Mouse (Mus musculus): ENCODE results near the gene Foxl1.

Foxl1 gene

DNA sequence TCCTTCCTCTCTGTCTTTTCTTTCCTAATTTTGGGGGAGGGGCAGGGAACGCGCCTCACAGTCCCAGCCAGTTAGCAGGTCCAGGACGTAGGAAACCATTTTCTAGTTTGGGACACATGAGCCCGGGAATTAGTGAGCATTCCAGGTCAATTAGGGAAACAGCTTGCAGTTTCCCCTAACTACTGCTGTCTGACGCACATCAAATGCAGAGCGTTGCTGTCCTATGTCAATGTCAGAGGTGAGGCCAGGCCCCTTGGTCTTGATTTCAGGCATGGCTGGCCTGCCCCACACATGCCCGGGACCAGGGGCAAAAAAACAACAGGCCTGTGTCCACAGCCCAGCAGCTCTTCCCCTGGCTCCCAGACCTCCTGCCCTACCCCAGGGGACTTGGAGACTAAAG lies 42.4 kb downstream of the Foxl1 start:
- DNase-seq: peak in 1 of 2 experiments; percentile 33

DNA sequence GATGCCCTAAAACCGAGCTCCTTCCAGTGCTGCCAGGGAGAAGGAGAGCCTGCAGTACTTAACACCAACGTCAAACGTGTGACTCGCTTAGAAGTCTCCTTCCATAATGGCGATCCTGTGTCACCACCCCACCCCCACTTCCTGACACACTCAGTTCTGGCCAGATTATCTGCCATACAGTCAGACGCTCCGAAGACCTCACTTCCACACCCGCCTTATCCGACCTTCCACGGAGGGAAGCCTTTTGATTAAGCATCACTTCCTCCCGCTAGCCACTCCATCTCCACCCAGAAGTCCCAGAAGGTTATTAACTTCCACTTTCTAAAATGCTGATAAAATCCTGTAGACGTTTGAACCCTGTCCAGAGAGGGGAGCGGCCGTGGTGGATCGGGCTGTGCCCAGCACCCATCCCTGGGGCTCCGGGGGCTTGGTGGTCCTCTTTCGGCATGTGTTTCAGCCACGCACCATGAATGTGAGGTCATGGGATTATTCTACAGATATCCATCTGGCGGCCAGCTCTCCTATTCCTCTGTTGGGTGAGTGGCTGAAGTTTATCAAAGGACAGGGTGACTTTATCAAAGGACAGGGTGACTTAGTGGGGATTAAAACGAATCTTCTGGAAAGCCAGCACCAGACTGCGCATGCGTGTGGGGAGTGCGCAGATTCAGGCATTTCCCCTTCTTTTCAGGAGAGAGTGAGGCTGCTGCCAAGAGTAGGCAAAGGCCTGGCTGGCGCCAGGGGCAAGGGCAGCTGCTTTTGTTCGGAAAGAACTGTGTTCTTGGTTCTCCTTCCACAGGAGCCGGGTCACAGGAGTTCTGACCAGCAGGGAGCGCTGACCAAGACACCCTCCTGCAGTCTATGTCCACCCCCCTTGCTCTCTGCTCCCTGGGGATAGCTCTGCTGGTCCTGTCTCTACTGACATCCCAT lies 43.1 kb downstream of the Foxl1 start:
- peak; percentile 35 to 62 for DNase-seq

GRCm38 (mm10) chr8:121172567-121172966 lies 44.8 kb downstream of the Foxl1 start:
- DNase-seq: no peak

GRCm38 (mm10) chr8:121174178-121174577 lies 46.4 kb downstream of the Foxl1 start:
- DNase-seq: peak; percentile 76 to 84

DNA sequence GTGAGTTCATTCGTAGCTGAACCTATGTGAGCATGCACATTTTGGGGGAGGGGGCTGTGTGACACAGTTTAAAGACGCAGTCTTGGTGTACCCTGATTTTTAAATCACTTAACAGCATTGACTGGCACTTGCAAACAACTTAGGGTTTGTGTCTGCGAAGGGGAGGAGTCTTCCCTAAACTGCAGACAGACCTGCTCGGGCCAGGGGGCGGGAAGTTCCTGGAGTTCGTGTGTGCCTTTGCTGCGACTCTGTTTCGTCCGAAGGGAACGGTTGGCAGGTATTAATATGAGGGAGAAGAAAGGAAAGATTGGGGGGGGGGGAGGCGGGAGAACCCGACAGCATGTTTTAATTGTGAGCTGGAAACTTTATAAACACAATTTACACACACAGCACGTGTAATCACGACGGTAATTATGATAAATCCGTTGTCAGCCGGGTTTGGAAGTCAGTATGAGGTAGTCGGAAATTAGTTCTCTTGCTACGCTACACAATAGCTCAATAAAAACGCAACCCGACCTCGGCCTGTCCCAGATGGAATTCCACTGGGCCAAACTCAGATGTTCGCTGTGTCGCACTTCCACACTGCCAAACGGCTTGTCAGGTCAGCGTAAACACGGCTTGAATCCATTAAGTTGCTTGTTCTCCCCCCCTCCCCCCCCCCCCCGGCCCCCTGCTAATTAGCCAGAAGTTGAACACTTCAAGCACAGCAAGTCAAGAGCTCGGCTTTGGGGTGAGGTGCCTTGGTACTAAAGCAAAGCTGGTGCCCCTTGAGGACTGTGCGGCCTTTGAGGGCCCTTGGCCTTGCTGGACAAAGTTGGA lies 47.2 kb downstream of the Foxl1 start:
- DNase-seq: peak; percentile 35 to 57

DNA sequence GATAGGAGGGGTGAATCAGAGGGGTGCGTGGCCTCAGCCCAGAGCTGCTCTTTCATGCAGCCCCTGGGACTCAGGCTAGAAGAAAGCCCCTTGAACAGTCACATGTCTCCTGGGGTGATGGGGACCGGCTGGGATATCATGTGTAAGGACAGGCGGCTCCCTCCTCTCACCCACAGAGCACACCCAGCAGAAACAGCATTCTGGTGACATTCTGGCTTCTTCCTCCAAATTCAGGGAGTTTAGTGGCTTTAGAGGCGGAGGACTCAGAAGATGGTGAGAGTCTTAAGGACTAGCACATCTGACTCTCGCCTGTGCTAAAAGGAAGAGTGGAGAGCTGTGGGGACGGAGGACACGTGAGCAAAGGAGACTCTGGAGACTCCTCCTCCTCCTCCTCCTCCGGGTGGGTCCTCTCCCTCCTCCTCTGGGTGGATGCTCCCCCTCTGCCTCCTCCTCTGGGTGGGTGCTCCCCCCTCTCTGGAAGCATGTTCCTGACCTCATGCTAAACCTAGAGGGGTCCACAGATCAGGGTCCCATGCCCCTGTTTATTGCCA lies 47.9 kb downstream of the Foxl1 start:
- peak; percentile 70 to 75 for DNase-seq

GRCm38 (mm10) chr8:121176291-121176690 lies 48.6 kb downstream of the Foxl1 start:
- DNase-seq: peak; percentile 46 to 63

Measured in kidney, postnatal 4 days (tissue).